ENCODE assay signal across 24 mouse cellular contexts in the genomic region with DNA sequence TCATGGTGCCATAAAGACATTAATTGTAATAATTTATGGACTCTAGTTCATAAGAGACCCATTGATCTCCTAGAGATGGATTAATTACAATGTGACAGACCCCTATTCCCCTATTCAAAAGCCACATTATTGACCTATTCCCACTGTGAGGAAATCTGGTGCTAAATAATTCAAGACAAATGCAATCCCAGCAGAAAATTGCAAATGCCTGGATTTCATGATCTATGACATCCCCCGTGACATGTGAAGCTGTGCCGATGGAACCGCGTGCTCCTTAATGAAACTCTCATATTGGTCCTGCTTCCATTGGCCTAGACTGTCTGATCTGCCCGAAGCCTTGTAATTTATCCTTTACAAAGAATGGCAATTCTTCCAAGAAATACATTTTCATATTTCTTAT.
"Had no signal": no experiment of that assay in that cellular context is flagged by ENCODE, and none has a peak within 500 bp of the region (broad histone marks: within the 10 kb centered on the region; RNA-seq: fewer than 3 reads in every experiment).

No protein-coding gene starts in this region.

- H3K4me1 ChIP-seq: kidney, embryonic 15.5 days; limb, embryonic 10.5 days; limb, embryonic 13.5 days; liver, embryonic 12.5 days; liver, embryonic 15.5 days; lung, embryonic 15.5 days; megakaryocyte, embryonic 14.5 days; midbrain, embryonic 12.5 days; stomach, embryonic 15.5 days had no signal

- H3K4me3 ChIP-seq: kidney, embryonic 15.5 days; limb, embryonic 10.5 days; limb, embryonic 13.5 days; liver, embryonic 12.5 days; liver, embryonic 15.5 days; lung, embryonic 15.5 days; megakaryocyte, embryonic 14.5 days; midbrain, embryonic 12.5 days; myocyte; stomach, embryonic 15.5 days had no signal

- ATAC-seq: liver, embryonic 12.5 days; midbrain, embryonic 16.5 days had no signal

- H3K4me2 ChIP-seq: kidney, embryonic 15.5 days; limb, embryonic 13.5 days; liver, embryonic 12.5 days; liver, embryonic 15.5 days; lung, embryonic 15.5 days; midbrain, embryonic 12.5 days; stomach, embryonic 15.5 days had no signal

- H3K27ac ChIP-seq: kidney, embryonic 15.5 days; limb, embryonic 10.5 days; limb, embryonic 13.5 days; liver, embryonic 12.5 days; liver, embryonic 15.5 days; lung, embryonic 15.5 days; midbrain, embryonic 12.5 days; stomach, embryonic 15.5 days had no signal

- H3K9me3 ChIP-seq: kidney, embryonic 15.5 days; limb, embryonic 10.5 days; limb, embryonic 13.5 days; liver, embryonic 12.5 days; liver, embryonic 15.5 days; lung, embryonic 15.5 days; megakaryocyte, embryonic 14.5 days; midbrain, embryonic 12.5 days; stomach, embryonic 15.5 days had no signal

- H3K9ac ChIP-seq: kidney, embryonic 15.5 days; limb, embryonic 13.5 days; liver, embryonic 12.5 days; liver, embryonic 15.5 days; lung, embryonic 15.5 days; midbrain, embryonic 12.5 days; stomach, embryonic 15.5 days had no signal

- DNase-seq: kidney, adult 11 months; kidney, adult 8-10 months; kidney, postnatal 10 days; kidney, postnatal 36 days; layer of hippocampus, postnatal 36 days; liver; lung, adult 18-20 months; lung, postnatal 10 days; lung, postnatal 36 days; retina, postnatal 1 day; right cerebral cortex, postnatal 25 days; spleen, adult 18-20 months; thymus, postnatal 25 days had no signal

- H3K36me3 ChIP-seq: kidney, embryonic 15.5 days; limb, embryonic 10.5 days; limb, embryonic 13.5 days; liver, embryonic 12.5 days; liver, embryonic 15.5 days; lung, embryonic 15.5 days; midbrain, embryonic 12.5 days; stomach, embryonic 15.5 days had no signal

- H3K27me3 ChIP-seq: kidney, embryonic 15.5 days; limb, embryonic 13.5 days; liver, embryonic 12.5 days; liver, embryonic 15.5 days; lung, embryonic 15.5 days; megakaryocyte, embryonic 14.5 days; midbrain, embryonic 12.5 days; stomach, embryonic 15.5 days had no signal
